Mouse (Mus musculus) liver, embryonic 14.5 days (tissue): ENCODE results near the gene Ercc8.

Experiments
- CTCF ChIP-seq: IDR thresholded peaks from 2 replicates; pipeline ENCODE4 v1.5.1; 2016; ENCODE audit warnings: antibody characterized with exemption, low read depth, control low read depth
- EP300 ChIP-seq: IDR thresholded peaks from 2 replicates; pipeline ENCODE4 v1.6.1; 2016; ENCODE audit warnings: antibody characterized with exemption, low read depth

- no peak for TF ChIP-seq CTCF
- no peak for TF ChIP-seq EP300
Measured at GRCm38 (mm10) chr13:108240012-108240411, 81.5 kb downstream of the Ercc8 start.
